Mouse (Mus musculus) megakaryocyte, embryonic 14.5 days (primary cell): ENCODE measurements at regions not wholly inside any gene's neighbourhood (a gene's known extent, or its start where the extent isn't known, plus 50 kb on each side); places are given as distances from the start of the nearest gene placed in this dataset.

Source experiments
- H3K27me3 ChIP-seq: replicated peaks from 2 replicates; pipeline ENCODE3; 2012; ENCODE audit warnings: inconsistent platforms
- H3K36me3 ChIP-seq: replicated peaks from 2 replicates; pipeline ENCODE3; 2012; ENCODE audit warnings: low read length, inconsistent platforms, mixed read lengths
- H3K4me1 ChIP-seq: 2 replicates; pipeline ENCODE4 v1.6.1; 2012; ENCODE audit warnings: inconsistent platforms
- H3K4me3 ChIP-seq: replicated peaks from 2 replicates; pipeline ENCODE3; 2012; ENCODE audit warnings: moderate library complexity, mild to moderate bottlenecking, inconsistent platforms
- H3K9me3 ChIP-seq: 2 replicates; pipeline ENCODE4 v1.6.1; 2012; ENCODE audit warnings: inconsistent platforms
- FLI1 ChIP-seq: IDR thresholded peaks from 2 replicates; pipeline ENCODE4 v1.6.1; 2012; ENCODE audit warnings: low read length, inconsistent platforms, mixed read lengths
- GATA1 ChIP-seq: IDR thresholded peaks from 3 replicates; pipeline ENCODE4 v1.6.1; 2012; ENCODE audit warnings: mixed read lengths, low read length, inconsistent platforms, borderline replicate concordance

- H3K36me3 ChIP-seq, result no peaks in the 10 kb centered on the region
These were observed 204.1 kb upstream of the Tet2 start for GRCm38 (mm10) chr3:133748756-133749737.

GRCm38 (mm10) chr3:133750061-133750460, 205.1 kb upstream of the Tet2 start:
- no peaks in the 10 kb centered on the region for H3K9me3 ChIP-seq
- no peaks in the 10 kb centered on the region for H3K27me3 ChIP-seq
- H3K4me1 ChIP-seq, result peaks cover 31% of the 10 kb centered on the region
- no peak overlapping the region for H3K4me3 ChIP-seq
- H3K36me3 ChIP-seq, result no peaks in the 10 kb centered on the region
- TF ChIP-seq FLI1 (no peak), GATA1 (no peak)

More at GRCm38 (mm10) chr3:133748756-133749737, 204.1 kb upstream of the Tet2 start:
- Histone ChIP-seq H3K4me3 (no peak overlapping the region), H3K4me1 (peaks cover 21% of the 10 kb centered on the region), H3K27me3 (no peaks in the 10 kb centered on the region), H3K9me3 (no peaks in the 10 kb centered on the region)
- TF ChIP-seq GATA1, result no peak
- TF ChIP-seq FLI1, result no peak

GRCm38 (mm10) chr3:133750606-133751005, 205.7 kb upstream of the Tet2 start:
- H3K4me3 ChIP-seq, result no peak overlapping the region
- TF ChIP-seq FLI1, result no peak
- no peak for TF ChIP-seq GATA1
- H3K4me1 ChIP-seq, result peaks cover 34% of the 10 kb centered on the region
- no peaks in the 10 kb centered on the region for H3K27me3 ChIP-seq
- H3K9me3 ChIP-seq, result no peaks in the 10 kb centered on the region
- H3K36me3 ChIP-seq, result no peaks in the 10 kb centered on the region

GRCm38 (mm10) chr3:133751011-133751410, 206.1 kb upstream of the Tet2 start:
- no peak for TF ChIP-seq FLI1
- TF ChIP-seq GATA1, result no peak
- Histone ChIP-seq H3K9me3 (no peaks in the 10 kb centered on the region), H3K36me3 (no peaks in the 10 kb centered on the region), H3K4me1 (peaks cover 38% of the 10 kb centered on the region), H3K27me3 (no peaks in the 10 kb centered on the region), H3K4me3 (no peak overlapping the region)

GRCm38 (mm10) chr3:133751565-133751964, 206.6 kb upstream of the Tet2 start:
- peaks cover 40% of the 10 kb centered on the region for H3K4me1 ChIP-seq
- TF ChIP-seq FLI1, result no peak
- no peak for TF ChIP-seq GATA1
- H3K36me3 ChIP-seq, result no peaks in the 10 kb centered on the region
- no peaks in the 10 kb centered on the region for H3K27me3 ChIP-seq
- no peaks in the 10 kb centered on the region for H3K9me3 ChIP-seq
- H3K4me3 ChIP-seq, result no peak overlapping the region

GRCm38 (mm10) chr3:133753041-133753440, 208.1 kb upstream of the Tet2 start:
- TF ChIP-seq FLI1 (no peak), GATA1 (no peak)
- Histone ChIP-seq H3K9me3 (no peaks in the 10 kb centered on the region), H3K4me3 (no peak overlapping the region), H3K27me3 (no peaks in the 10 kb centered on the region), H3K4me1 (peaks cover 48% of the 10 kb centered on the region), H3K36me3 (no peaks in the 10 kb centered on the region)

GRCm38 (mm10) chr3:133754006-133754910, 209.3 kb upstream of the Tet2 start:
- Histone ChIP-seq H3K4me1 (peaks cover 58% of the 10 kb centered on the region), H3K27me3 (no peaks in the 10 kb centered on the region), H3K36me3 (no peaks in the 10 kb centered on the region), H3K4me3 (no peak overlapping the region), H3K9me3 (no peaks in the 10 kb centered on the region)
- TF ChIP-seq FLI1, result no peak
- no peak for TF ChIP-seq GATA1

GRCm38 (mm10) chr3:133754911-133755259, 209.9 kb upstream of the Tet2 start:
- Histone ChIP-seq H3K27me3 (no peaks in the 10 kb centered on the region), H3K36me3 (no peaks in the 10 kb centered on the region), H3K4me3 (peak overlapping the region; percentile 56), H3K4me1 (peaks cover 56% of the 10 kb centered on the region), H3K9me3 (no peaks in the 10 kb centered on the region)
- TF ChIP-seq GATA1, result no peak
- TF ChIP-seq FLI1, result no peak

- TF ChIP-seq GATA1 (no peak), FLI1 (no peak)
- Histone ChIP-seq H3K4me1 (peaks cover 46% of the 10 kb centered on the region), H3K9me3 (no peaks in the 10 kb centered on the region), H3K36me3 (no peaks in the 10 kb centered on the region), H3K27me3 (no peaks in the 10 kb centered on the region), H3K4me3 (peak overlapping the region; percentile 75)
These were observed 212.9 kb upstream of the Tet2 start for GRCm38 (mm10) chr3:133757756-133758420.
